18 mouse cellular contexts compared by ENCODE assay signal in the genomic region with DNA sequence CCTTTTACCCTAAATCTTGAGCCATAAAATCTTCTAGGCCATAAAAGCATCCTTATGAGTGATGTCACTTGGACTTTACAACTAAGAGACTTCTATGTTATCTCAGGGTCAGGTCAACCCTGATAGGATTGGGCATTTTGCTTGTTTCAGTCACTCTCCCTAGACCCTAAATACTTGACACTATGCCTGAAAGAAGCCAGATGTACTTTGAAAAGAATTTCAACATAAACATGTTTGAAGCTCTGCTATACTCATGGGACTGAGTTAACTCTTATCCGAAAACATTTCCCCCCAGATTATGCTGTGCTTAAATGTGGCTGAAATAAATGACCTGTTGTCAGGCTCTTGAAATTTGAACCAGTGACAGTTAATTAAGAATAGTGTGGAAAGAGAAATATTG. TPM values are rescaled to one million over a fixed set of nuclear protein-coding genes. Genes with fewer than 3 reads are reported as not detected.
"Had no signal": no experiment of that assay in that cellular context is flagged by ENCODE, and none has a peak within 500 bp of the region (broad histone marks: within the 10 kb centered on the region; RNA-seq: fewer than 3 reads in every experiment).

No protein-coding gene starts in this region.

- ATAC-seq: hindbrain, postnatal 0 days; midbrain, embryonic 13.5 days had no signal

- H3K4me2 ChIP-seq: limb, embryonic 13.5 days; midbrain, embryonic 13.5 days had no signal

- H3K27me3 ChIP-seq: limb, embryonic 13.5 days; midbrain, embryonic 13.5 days had no signal

- H3K36me3 ChIP-seq: limb, embryonic 13.5 days; midbrain, embryonic 13.5 days had no signal

- H3K4me1 ChIP-seq: limb, embryonic 13.5 days; midbrain, embryonic 13.5 days had no signal

- DNase-seq: kidney, adult 8-10 months; left cerebral cortex, postnatal 4 days; lung, adult 18-20 months; right cerebral cortex, adult 18-20 months; right cerebral cortex, postnatal 25 days; thymus, postnatal 36 days had no signal

- H3K27ac ChIP-seq: hindbrain, postnatal 0 days; limb, embryonic 13.5 days; liver, embryonic 14.5 days; midbrain, embryonic 13.5 days had no signal

- H3K9ac ChIP-seq: limb, embryonic 13.5 days; liver, embryonic 14.5 days; midbrain, embryonic 13.5 days had no signal

- H3K4me3 ChIP-seq: limb, embryonic 13.5 days; midbrain, embryonic 13.5 days had no signal

- H3K9me3 ChIP-seq: limb, embryonic 13.5 days; midbrain, embryonic 13.5 days had no signal

RNA-seq across cellular contexts. Expression of gene Ssxb10, which starts 17.9 kb away (rescaled TPM):
- polyA plus RNA-seq: hindbrain, postnatal 0 days; intestine, embryonic 14.5 days; large intestine, adult 2 months; limb, embryonic 13.5 days; liver, adult 2 months; liver, embryonic 14.5 days; midbrain, embryonic 13.5 days; midbrain, postnatal 0 days; neural tube, embryonic 14.5 days; small intestine, adult 2 months; stomach, embryonic 16.5 days; thymus, postnatal 0 days had no signal

RNA-seq across cellular contexts. Expression of gene Ssxb9, which starts 57.5 kb away (rescaled TPM):
- polyA plus RNA-seq: hindbrain, postnatal 0 days; intestine, embryonic 14.5 days; large intestine, adult 2 months; limb, embryonic 13.5 days; liver, adult 2 months; liver, embryonic 14.5 days; midbrain, embryonic 13.5 days; midbrain, postnatal 0 days; neural tube, embryonic 14.5 days; small intestine, adult 2 months; stomach, embryonic 16.5 days; thymus, postnatal 0 days had no signal
